Mouse (Mus musculus) ovary, postnatal 14 days (tissue): Measurements from ENCODE around the gene Bmi1.

ENCODE experiments used
- DNase-seq: peaks from one replicate; pipeline ENCODE4 v3.0.0; 2022; ENCODE audit warnings: low spot score

The Bmi1 gene

DNA sequence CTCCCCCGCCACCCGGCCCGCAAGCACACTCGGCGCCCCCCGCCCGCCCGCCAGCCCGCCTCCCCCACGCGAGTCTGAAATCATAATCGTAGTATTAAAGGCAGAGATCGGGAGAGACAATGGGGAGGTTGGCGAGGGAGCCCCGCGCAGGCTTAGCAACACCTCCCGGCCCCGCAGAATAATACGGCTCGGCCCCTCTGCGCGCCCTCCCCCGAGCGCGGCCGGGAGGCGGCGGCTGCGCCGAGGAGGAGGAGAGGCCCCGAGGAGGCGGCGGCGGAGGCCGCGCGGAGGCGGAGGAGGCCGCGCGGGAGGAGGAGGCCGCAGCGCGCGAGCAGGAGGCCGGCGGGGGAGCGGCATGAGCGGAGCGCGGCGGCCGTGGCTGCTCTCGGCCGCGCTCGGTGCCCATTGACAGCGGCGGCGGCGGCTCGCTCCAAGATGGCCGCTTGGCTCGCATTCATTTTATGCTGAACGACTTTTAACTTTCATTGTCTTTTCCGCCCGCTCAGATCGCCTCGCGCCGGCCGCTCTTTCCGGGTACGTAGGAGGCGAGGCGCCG is at the start of gene Bmi1:
Gene Bmi1 (plus strand): TSS at position 83 of the 556 bp plus-strand sequence.
- DNase-seq: no peak

DNA sequence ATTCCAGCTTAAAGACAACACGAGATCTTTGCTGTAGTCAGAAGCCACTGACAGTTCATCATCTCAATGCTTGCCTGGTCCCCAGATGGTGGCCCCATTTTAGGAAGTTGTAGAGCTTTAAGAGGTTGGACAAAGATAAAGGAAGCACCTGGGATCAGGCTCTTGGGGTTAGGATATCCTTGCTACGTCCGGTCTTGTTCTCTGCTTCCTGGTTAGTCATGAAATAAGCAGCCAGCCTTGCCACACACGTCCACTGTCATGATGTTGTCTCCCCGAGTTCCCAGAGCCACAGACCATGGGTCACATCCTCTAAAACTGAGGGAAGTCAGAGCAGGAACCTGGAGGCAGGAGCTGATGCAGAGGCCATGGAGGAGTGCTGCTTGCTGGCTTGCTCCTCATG is 46.3 kb upstream of the Bmi1 start:
- DNase-seq: no peak

DNA sequence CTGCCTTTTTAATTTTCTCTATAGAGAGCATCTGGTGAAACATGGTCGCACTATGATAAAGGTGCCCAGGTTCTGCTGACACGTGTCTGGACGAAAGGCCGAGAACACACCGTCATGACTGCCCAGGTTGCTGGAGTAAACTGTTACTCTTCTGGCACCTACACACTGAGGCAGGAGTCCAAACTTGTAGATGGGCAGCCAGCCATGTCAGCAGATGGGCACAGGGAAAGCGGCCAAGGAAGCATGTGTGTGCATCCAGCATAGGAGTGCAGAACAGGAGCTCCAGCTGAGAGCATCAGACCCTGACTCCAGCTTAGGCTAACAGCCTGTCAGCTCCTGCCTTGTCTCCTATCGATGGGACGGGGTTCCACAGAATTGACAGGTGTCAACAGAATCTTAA is 41.8 kb upstream of the Bmi1 start:
- peak; percentile 39 for DNase-seq

DNA sequence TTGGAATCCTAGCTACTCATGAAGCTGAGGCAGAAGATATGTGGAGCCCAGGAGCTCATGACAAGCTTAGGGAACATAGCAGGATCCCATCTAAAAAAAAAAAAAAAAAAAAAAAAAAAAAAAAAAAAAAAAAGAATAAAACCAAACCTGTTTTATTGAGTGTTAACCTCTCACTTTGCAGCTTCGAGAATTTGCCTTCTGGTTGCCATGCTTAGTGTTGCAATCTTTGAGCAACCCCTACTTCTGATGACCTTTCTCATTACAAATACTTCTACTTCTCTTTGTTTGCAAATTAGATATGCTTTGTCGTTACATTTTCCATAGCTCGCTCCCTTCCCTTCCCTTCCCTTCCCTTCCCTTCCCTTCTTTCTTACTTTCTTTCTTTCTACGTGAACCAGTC is 28.3 kb upstream of the Bmi1 start:
- DNase-seq: no peak

- DNase-seq: no peak
Observed at GRCm38 (mm10) chr2:18654821-18655220, 22.0 kb upstream of the Bmi1 start.

GRCm38 (mm10) chr2:18664003-18664402 is 12.8 kb upstream of the Bmi1 start:
- no peak for DNase-seq

- DNase-seq: no peak
Observed at GRCm38 (mm10) chr2:18671041-18671440, 5.8 kb upstream of the Bmi1 start.

GRCm38 (mm10) chr2:18672133-18672765 is 4.6 kb upstream of the Bmi1 start, which contains the start of gene Commd3:
Commd3 (plus strand) TSS chr2:18672384.
- DNase-seq: peak; percentile 98

GRCm38 (mm10) chr2:18672766-18673164 is 4.1 kb upstream of the Bmi1 start:
- no peak for DNase-seq

DNA sequence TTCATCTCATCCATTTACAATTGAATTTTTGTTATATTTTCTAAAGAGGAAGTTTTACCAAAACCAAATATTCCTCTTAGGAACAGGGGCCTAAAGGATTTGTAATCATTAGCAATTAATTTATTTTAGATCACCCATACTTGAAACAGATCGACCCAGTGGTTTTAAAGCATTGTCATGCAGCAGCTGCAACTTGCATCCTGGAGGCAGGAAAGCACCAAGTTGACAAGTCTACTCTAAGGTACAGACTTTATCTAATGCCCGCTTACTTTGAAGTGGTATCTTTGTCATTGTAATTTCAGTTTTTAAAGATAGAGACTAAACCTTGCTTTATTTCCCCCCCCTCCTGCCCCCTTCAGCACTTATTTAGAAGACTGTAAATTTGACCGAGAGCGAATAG is 3.1 kb upstream of the Bmi1 start:
- DNase-seq: no peak

DNA sequence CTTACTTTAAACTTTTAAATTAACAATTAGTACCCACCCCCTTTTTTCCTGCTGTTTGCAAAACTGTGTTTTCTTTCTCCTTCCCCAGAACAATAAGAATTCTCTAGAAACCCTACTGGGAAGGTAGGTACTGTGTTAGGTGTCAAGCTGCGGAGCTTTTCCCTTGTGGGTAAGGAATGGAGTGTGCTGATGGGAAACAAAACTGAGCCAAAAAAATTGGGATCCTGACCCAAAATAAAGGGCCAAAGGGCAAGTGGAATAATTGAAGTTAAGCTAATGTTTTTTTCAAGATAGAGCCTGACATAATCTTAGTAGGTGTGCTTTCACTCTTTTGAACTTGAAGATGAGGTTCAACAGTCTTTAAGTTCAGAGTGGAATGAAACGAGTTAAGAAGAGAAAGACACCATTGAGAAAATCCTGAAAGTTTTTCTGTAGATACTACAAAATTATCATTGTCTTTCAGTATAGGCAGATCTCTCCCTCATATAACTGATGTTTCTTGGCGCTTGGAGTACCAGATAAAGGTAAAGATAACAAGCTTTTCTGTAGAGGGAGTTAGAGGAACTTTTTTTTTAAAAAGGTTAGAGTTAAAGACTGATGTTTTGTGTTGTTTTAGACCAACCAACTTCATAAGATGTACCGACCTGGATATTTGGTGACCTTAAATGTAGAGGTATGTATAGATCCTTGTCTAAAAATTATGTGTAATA is 2.5 kb upstream of the Bmi1 start:
- no peak for DNase-seq

DNA sequence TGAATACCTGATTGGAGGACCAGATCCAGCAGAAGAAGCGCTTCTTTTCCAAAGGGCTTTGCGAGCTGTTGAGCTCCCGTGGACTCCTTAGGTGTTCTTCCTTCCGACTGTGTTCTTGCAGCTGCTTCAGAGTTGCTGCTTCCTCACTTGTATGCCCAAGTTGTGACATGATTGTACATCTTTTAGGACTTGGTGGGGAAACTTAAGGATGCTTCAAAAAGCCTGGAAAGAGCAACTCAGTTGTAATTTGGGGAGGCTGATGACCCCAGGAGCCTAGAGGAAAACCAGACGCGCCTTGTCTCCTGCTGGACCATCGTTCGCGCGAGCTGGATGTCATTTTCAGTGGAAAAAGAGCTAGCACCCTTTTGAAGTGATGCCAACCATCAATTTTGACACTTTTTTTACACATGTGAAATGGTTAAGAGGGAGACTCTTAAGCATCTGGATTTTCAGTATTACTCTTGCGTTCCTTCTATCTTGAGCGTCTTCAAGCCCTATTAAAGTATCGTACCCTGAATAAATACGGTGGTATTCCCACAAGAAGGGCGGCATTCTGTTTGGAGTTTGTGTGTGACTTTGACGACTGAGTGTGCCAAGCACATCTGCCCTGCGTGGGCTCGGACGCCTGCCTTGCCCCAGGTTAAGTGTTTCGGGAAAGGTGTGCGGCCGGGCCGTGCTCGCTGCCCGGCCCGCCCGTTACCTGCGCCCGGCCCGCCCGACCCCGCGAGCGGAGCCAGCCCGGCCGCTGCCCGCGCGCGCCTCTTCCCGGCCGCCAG is 949 bp upstream of the Bmi1 start:
- no peak for DNase-seq

DNA sequence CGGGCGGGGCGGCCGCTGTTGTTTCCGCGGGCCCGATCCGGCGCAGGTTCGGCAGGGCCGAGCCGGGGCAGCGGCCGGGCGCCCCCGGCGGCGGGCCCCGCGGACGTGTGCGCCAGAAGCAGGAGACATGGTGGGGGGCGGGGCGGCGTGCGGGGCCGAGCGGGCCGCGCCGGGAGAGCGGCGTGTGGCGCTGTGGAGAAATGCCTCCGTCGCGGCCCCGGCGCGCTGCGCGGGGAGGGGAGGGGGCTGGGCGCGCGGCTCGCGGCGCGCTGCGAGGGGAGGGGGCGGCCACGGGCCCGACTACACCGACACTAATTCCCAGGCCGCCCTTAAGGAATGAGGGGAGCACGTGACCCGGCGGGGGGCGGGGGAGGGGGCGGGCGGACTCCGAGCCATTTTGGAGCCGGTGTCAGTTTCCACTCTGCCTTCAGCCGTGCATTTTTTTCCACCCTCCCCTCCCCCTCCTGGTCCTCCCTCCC is 322 bp upstream of the Bmi1 start:
- no peak for DNase-seq

DNA sequence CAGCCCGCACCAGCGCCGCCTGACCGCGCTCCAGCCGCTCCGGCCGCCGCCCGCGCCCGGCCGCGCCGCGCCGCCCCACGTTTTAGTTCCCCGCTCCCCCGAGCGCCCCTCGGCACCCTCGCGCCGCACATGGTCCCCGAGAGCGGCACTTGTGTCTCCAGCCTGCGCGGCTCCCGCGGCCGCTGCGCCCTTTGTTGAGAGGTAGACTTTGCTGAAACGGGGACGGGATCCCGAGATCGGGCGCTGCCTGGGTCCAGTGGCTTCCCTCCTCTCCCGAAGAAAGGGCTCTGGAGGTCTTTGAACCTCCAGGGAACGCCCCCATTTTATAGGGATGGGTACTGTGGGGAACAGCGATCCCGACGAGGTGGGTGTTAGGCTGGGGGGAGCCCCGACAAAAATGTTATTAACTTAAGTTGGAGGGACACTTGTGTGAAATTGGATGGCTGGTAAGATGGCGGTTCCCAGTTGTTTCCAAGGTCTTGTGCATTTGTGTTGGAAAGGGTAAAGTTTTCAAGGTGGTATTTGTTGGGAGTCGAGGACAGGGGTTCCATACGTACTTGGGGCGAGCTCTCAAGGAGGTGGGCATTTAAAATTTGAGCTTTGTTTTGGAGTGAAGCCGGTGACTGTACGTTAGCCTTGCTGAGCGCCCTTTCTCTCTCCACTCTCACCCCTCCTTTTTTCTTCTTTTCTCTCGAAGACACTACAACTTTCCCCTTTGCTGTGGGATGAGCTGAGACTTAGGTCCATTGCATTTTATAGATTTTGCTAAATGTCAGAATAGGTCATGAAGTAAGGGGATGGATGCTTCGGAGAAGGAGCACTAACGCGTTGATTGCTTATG is 1.0 kb downstream of the Bmi1 start:
- no peak for DNase-seq

DNA sequence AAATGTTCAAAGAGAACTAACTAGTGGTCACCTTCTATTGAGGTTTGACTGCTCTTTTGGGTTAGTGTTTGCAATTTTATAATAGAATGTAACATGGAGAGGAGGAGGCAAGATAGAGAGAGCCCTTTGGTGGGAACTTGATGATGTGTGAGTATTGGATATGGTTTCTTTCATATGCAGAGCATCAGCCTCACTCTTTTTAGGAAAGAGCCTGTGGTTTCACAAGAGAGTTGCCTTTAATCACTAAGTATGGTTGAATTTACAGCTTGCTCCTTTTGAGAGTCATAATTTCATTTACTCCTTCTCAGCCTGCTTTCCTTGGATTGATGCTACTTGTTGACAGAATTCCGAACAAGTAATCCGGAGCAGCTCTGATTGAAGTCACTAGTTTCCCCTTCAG is 2.9 kb downstream of the Bmi1 start:
- DNase-seq: no peak

DNA sequence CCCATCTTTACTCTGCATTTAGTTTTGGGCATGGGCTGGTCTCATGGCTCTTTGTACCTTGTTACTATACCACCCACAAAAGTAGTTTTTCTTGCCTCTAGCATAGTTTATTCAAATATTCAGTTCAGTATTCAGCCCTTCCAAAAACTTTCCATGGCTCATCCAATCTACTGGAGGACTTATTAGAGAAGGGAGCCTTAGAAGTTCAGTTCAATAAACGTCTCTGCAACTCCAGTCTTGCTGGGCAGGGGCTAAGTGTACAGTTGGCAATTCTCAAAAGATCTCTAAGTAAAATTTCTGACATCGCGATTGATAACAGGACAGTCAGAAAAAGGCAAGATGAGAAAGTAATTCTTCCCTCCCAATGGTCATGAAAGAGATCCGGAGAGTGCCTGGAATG is 3.7 kb downstream of the Bmi1 start:
- no peak for DNase-seq

DNA sequence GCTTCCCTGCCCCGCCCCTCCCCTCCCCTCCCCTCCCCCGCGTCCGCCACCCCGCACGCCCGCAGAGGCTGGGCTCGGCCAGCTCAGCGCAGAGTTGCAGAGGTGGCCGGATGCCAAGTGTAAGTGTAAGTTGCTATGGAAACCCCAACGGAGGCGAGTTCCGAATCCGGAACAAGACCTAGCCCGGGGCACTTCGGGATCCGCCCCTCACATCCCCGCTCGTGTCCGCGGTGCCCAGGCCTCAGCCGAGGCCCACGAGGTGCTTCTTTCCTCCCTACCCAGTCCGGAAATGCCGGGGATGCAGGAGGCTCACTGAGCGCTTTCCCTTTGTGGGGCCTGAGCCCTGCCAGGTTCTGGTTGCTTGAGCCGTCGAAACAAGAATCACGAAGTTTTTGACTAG is 4.1 kb downstream of the Bmi1 start:
- DNase-seq: no peak

DNA sequence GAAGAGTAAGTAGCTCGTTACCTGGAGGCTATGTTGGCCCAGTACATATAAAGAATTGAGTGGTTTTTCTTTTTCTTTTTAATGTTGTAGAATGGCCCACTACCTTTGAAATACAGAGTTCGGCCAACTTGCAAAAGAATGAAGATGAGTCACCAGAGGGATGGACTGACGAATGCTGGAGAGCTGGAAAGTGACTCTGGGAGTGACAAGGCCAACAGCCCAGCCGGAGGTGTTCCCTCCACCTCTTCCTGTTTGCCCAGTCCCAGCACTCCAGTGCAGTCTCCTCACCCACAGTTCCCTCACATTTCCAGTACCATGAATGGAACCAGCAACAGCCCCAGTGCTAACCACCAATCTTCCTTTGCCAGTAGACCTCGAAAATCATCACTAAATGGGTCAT is 7.2 kb downstream of the Bmi1 start:
- DNase-seq: no peak

GRCm38 (mm10) chr2:18686386-18686785 is 9.6 kb downstream of the Bmi1 start:
- no peak for DNase-seq

DNA sequence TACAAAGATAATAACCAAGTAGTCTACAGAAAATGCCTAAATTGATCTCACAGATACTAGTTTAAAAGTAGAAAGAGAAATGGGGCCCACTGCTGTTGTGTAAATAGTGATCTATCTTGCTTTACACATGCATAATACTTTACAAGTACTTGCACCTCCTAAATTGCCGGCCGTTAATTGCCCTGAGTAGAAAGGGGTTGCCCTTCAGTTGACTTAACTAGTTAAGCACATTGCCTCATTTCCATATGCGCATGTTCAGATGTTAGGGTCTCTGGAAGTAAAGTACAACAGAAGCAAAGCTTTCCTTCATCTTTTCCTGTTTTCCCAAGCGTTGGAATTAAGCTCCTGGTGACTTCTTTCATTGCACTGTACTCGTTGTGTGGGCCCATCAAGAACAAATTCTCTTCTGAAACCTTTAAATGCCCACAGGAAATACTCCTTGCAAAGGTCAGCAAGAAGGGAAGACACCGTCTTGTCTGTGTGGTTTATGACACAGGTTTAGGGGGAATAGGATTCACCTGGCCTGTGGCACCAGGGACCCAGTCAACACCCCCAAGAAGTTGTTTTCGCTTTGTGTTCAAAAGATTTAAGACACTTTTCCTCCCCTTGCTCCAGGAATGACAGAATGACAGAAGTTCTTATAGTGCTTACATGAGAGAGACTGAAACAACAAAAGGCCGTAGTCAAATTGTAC is 10.2 kb downstream of the Bmi1 start:
- no peak for DNase-seq

GRCm38 (mm10) chr2:18687671-18688170 is 10.9 kb downstream of the Bmi1 start:
- DNase-seq: no peak
